8 mouse cellular contexts compared by ENCODE assay signal in the genomic region with DNA sequence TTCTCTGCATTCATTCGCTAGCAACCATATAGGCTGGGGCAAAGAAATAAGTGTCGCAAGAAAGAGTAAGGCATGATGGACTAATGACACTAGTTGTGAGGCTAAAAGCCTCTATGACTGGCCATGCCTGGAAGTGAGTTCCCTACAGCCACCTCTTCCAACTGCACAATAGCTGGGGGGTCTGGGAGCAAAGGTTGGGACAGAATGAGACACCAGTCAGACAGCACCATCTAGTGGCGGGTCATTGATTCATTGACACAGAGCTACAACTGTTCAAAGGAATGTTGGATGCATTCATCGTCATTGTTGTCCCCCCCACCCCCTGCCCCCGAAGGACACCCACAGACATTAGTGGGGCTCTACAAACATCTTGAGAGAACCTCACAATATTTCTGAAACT. TPM values are rescaled to one million over a fixed set of nuclear protein-coding genes. Genes with fewer than 3 reads are reported as not detected.
DNase-seq lines count a peak whose midpoint lies in the region; ATAC-seq and TF ChIP-seq lines count a peak whose summit lies in the region.

No protein-coding gene starts in this region.

- peak; percentile 56; the same call in 1 of the 2 replicates for TF ChIP-seq CTCF in testis, adult 2 months (IDR thresholded peaks at IDR 0.05; ENCODE audit: control insufficient read depth, insufficient read depth, insufficient replicate concordance, low read depth, low read length)

- H3K9me3 ChIP-seq in intestine, embryonic 15.5 days, result no peaks in the 10 kb centered on the region
- H3K9me3 ChIP-seq in midbrain, embryonic 14.5 days (ENCODE audit: control insufficient read depth, low read length), result no peaks in the 10 kb centered on the region

- ATAC-seq in intestine, embryonic 15.5 days, result peak; percentile 53; the same call in 1 of the 2 replicates
- ATAC-seq in midbrain, embryonic 14.5 days (ENCODE audit: low FRiP score, low TSS enrichment), result peak; percentile 27; the same call in 1 of the 2 replicates

- peaks cover 4% of the 10 kb centered on the region; the same call in 1 of the 2 replicates for H3K4me1 ChIP-seq in testis, adult 2 months (ENCODE audit: control insufficient read depth, insufficient read depth, low read length)
- 0 out of 2 replicates have a peak, but pooled peaks cover 6% of the 10 kb centered on the region for H3K4me1 ChIP-seq in intestine, embryonic 15.5 days (replicated peaks)
- no peaks in the 10 kb centered on the region for H3K4me1 ChIP-seq in midbrain, embryonic 14.5 days (ENCODE audit: control insufficient read depth, insufficient read depth, low read length)

- intact Hi-C loops in left cerebral cortex, postnatal 25 days (cut with DNase I), result loop anchor here (2.0 kb wide), 2 partner anchors 100 to 126 kb away; no protein-coding TSS in a partner anchor

- no peak for TF ChIP-seq POLR2A in testis, adult 2 months (IDR thresholded peaks at IDR 0.05; ENCODE audit: control insufficient read depth, low read depth, low read length)

- 30% methylated on average over 5 of the region's 5 CpGs for WGBS in intestine, embryonic 15.5 days
- WGBS in midbrain, embryonic 14.5 days, result 32% methylated on average over 5 of the region's 5 CpGs

- no peak overlapping the region for H3K27ac ChIP-seq in testis, adult 2 months (ENCODE audit: control insufficient read depth, insufficient read depth, low read depth, low read length)
- H3K27ac ChIP-seq in intestine, embryonic 15.5 days, result no peak overlapping the region
- H3K27ac ChIP-seq in midbrain, embryonic 14.5 days (replicated peaks; ENCODE audit: low read depth, low read length), result no peak overlapping the region

- H3K4me3 ChIP-seq in testis, adult 2 months (ENCODE audit: control insufficient read depth, low read depth, low read length), result no peak overlapping the region
- no peak overlapping the region for H3K4me3 ChIP-seq in intestine, embryonic 15.5 days (replicated peaks)
- no peak overlapping the region for H3K4me3 ChIP-seq in midbrain, embryonic 14.5 days (replicated peaks; ENCODE audit: low read depth, low read length)

- H3K4me2 ChIP-seq in intestine, embryonic 15.5 days (replicated peaks), result 0 out of 2 replicates have a peak overlapping the region, but pooled peaks have one; percentile 14
- no peak overlapping the region for H3K4me2 ChIP-seq in midbrain, embryonic 14.5 days (ENCODE audit: low read length)

- H3K36me3 ChIP-seq in testis, adult 2 months (ENCODE audit: control insufficient read depth, insufficient read depth, low read length), result no peaks in the 10 kb centered on the region
- no peaks in the 10 kb centered on the region for H3K36me3 ChIP-seq in intestine, embryonic 15.5 days
- H3K36me3 ChIP-seq in midbrain, embryonic 14.5 days (ENCODE audit: control insufficient read depth, insufficient read depth, low read length), result no peaks in the 10 kb centered on the region

- no peak for DNase-seq in testis, postnatal 14 days (ENCODE audit: low spot score)
- peak; percentile 44 for DNase-seq in c-Kit-positive CD71-negative TER-119-negative erythroid progenitor cells, embryonic 14.5 days (ENCODE audit: low read depth)
- DNase-seq in gastrocnemius, postnatal 10 days, result peak; percentile 67
- peak; percentile 64 to 67 for DNase-seq in left cerebral cortex, postnatal 25 days (ENCODE audit: low spot score in 2 of 2)
- peak; percentile 86 for DNase-seq in midbrain, embryonic 14.5 days
- DNase-seq in T-cell, adult 2 months (ENCODE audit: low spot score), result no peak

- H3K27me3 ChIP-seq in testis, adult 2 months (ENCODE audit: control insufficient read depth, insufficient read depth, low read length), result no peaks in the 10 kb centered on the region
- H3K27me3 ChIP-seq in intestine, embryonic 15.5 days (replicated peaks), result 0 out of 2 replicates have a peak, but pooled peaks cover 2% of the 10 kb centered on the region
- H3K27me3 ChIP-seq in midbrain, embryonic 14.5 days (ENCODE audit: control insufficient read depth, insufficient read depth, low read length), result no peaks in the 10 kb centered on the region

- H3K9ac ChIP-seq in intestine, embryonic 15.5 days, result no peak overlapping the region
- H3K9ac ChIP-seq in midbrain, embryonic 14.5 days (replicated peaks; ENCODE audit: low read length), result no peak overlapping the region

RNA-seq across cellular contexts. Expression of a gene that starts 17.8 kb away (rescaled TPM):
- polyA plus RNA-seq in testis, adult 2 months (2012; rRNA removed), result 0.14 and 0.30 TPM in 2 replicates
- total RNA-seq in gastrocnemius, postnatal 10 days (2021), result 1 to 10 TPM in 1 of 2 experiments, under 1 TPM in 1; 0.79 to 1.3 TPM
- polyA plus RNA-seq in intestine, embryonic 15.5 days (2015; fragmentation: Nextera tagmentation; extraction: Ambion mirVana), result 0.08 and 0.11 TPM in 2 replicates
- total RNA-seq in left cerebral cortex, postnatal 25 days (2021), result not detected
- polyA plus RNA-seq in midbrain, embryonic 14.5 days (2014; fragmentation: Nextera tagmentation; extraction: Ambion mirVana), result 0.65 and 0.68 TPM in 2 replicates

RNA-seq across cellular contexts. Expression of a gene that starts 42.7 kb away (rescaled TPM):
- 1.9 and 2.1 TPM in 2 replicates for polyA plus RNA-seq in testis, adult 2 months (2012; rRNA removed)
- total RNA-seq in gastrocnemius, postnatal 10 days (2021), result under 1 TPM; 0.11 to 0.16 TPM
- polyA plus RNA-seq in intestine, embryonic 15.5 days (2015; fragmentation: Nextera tagmentation; extraction: Ambion mirVana), result not detected in 2 replicates
- total RNA-seq in left cerebral cortex, postnatal 25 days (2021), result 1 to 10 TPM; 2.8 to 3.2 TPM
- polyA plus RNA-seq in midbrain, embryonic 14.5 days (2014; fragmentation: Nextera tagmentation; extraction: Ambion mirVana), result 0.07 and 0.18 TPM in 2 replicates

RNA-seq across cellular contexts. Expression of a gene that starts 53.4 kb away (rescaled TPM):
- polyA plus RNA-seq in testis, adult 2 months (2012; rRNA removed), result 6.9 and 7.1 TPM in 2 replicates
- 10 to 100 TPM in 1 of 2 experiments, 1 to 10 TPM in 1; 6.2 to 12.6 TPM for total RNA-seq in gastrocnemius, postnatal 10 days (2021)
- polyA plus RNA-seq in intestine, embryonic 15.5 days (2015; fragmentation: Nextera tagmentation; extraction: Ambion mirVana), result 315 and 329 TPM in 2 replicates
- total RNA-seq in left cerebral cortex, postnatal 25 days (2021), result 10 to 100 TPM; 42.9 to 47.9 TPM
- 7.3 and 12.6 TPM in 2 replicates for polyA plus RNA-seq in midbrain, embryonic 14.5 days (2014; fragmentation: Nextera tagmentation; extraction: Ambion mirVana)

Comparison
In these comparisons a context has a peak if more than half of its experiments do, and no peak if none do; other contexts are left out.
1. DNase-seq: peak in c-Kit-positive CD71-negative TER-119-negative erythroid progenitor cells, embryonic 14.5 days (single experiment), gastrocnemius, postnatal 10 days (single experiment), left cerebral cortex, postnatal 25 days (2 of 2) and midbrain, embryonic 14.5 days (single experiment); none in testis, postnatal 14 days (single experiment) and T-cell, adult 2 months (single experiment).
2. RNA of a gene that starts 53.4 kb away (polyA plus RNA-seq): 315 to 329 TPM in intestine, embryonic 15.5 days; 7.3 to 12.6 TPM in midbrain, embryonic 14.5 days and 6.9 to 7.1 TPM in testis, adult 2 months; every median in the first group is over 10 times any median in the second.